Mouse (Mus musculus) ES-E14 (cell line): ENCODE data around the gene Serpini1. TPM values are rescaled to one million over a fixed set of nuclear protein-coding genes. Genes with fewer than 3 reads are reported as not detected.
"Not testable (repeated sequence)": the region's sequence is repeated elsewhere in the genome, so short reads cannot be mapped to it uniquely, and the experiment has no call there.

Source experiments
- DNase-seq: peaks from one replicate; pipeline ENCODE4 v3.0.0-alpha.2; 2013; ENCODE audit warnings: low read depth, low spot score
- H3K27ac ChIP-seq: 2 replicates; pipeline ENCODE4 v1.5.1; 2012; ENCODE audit warnings: low read depth, mild to moderate bottlenecking, low read length, moderate library complexity, mixed read lengths; ENCODE audit not compliant: poor library complexity, insufficient read depth, severe bottlenecking
- H3K36me3 ChIP-seq: 2 replicates; pipeline ENCODE4 v1.6.1; 2012; ENCODE audit warnings: mild to moderate bottlenecking, low read length, moderate library complexity, mixed read lengths; ENCODE audit not compliant: control insufficient read depth, poor library complexity, insufficient read depth, severe bottlenecking
- H3K4me1 ChIP-seq, 2 experiments: fragments of 150-350 bp in 1 of 2; sonication (generic) in 1 of 2; 2 replicates each; pipeline ENCODE4 v1.6.1; 2012; ENCODE audit warnings: low read length in 2 of 2, mild to moderate bottlenecking in 1 of 2, mixed read lengths in 1 of 2; ENCODE audit not compliant: control insufficient read depth in 2 of 2, insufficient read depth in 2 of 2, poor library complexity in 1 of 2
- H3K4me3 ChIP-seq, 2 experiments: fragments of 150-350 bp in 1 of 2; sonication (generic) in 1 of 2; 2 replicates each; pipeline ENCODE4 v1.5.1; 2012; ENCODE audit warnings: low read length in 2 of 2, low read depth in 1 of 2, mild to moderate bottlenecking in 1 of 2, mixed read lengths in 1 of 2; ENCODE audit not compliant: insufficient read depth in 1 of 2, poor library complexity in 1 of 2, severe bottlenecking in 1 of 2
- H3K9ac ChIP-seq: 2 replicates; pipeline ENCODE4 v1.6.1; 2012; ENCODE audit warnings: low read depth, mild to moderate bottlenecking, low read length, mixed read lengths; ENCODE audit not compliant: poor library complexity, insufficient read depth, severe bottlenecking
- H3K9me3 ChIP-seq: fragments of 150-350 bp; sonication (generic); 2 replicates; pipeline ENCODE4 v1.6.1; 2012; ENCODE audit warnings: low read depth, mild to moderate bottlenecking, low read length; ENCODE audit not compliant: control insufficient read depth, insufficient read depth
- CHD2 ChIP-seq: IDR thresholded peaks from 2 replicates; pipeline ENCODE4 v1.6.1; 2014; ENCODE audit warnings: mild to moderate bottlenecking, low read depth, low read length, inconsistent platforms
- HCFC1 ChIP-seq: IDR thresholded peaks from 2 replicates; pipeline ENCODE4 v1.6.1; 2012; ENCODE audit warnings: low read length, inconsistent platforms, borderline replicate concordance; ENCODE audit not compliant: insufficient read depth
- MAFK ChIP-seq: IDR thresholded peaks from 2 replicates; pipeline ENCODE4 v1.6.1; 2014; ENCODE audit warnings: mild to moderate bottlenecking, low read depth, low read length, inconsistent platforms; ENCODE audit not compliant: insufficient read depth
- ZC3H11A ChIP-seq: IDR thresholded peaks from 2 replicates; pipeline ENCODE4 v1.6.1; 2012; ENCODE audit warnings: low read depth, mild to moderate bottlenecking, inconsistent platforms, low read length, borderline replicate concordance
- ZNF384 ChIP-seq: IDR thresholded peaks from 2 replicates; pipeline ENCODE4 v1.6.1; 2012; ENCODE audit warnings: low read depth, low read length, inconsistent platforms
- in situ Hi-C, 2 experiments: fragments of 600-800 bp; cut with MboI; formaldehyde crosslinking; loops; one replicate each; pipeline ENCODE4 v1.15.1; 2025; ENCODE audit warnings: low sequenced_read_pairs in 2 of 2, inconsistent platforms in 1 of 2; ENCODE audit not compliant: unreplicated experiment in 2 of 2
- total RNA-seq: library from RNA; depleted of rRNA; stranded (reverse); fragments of 300-350 nt; gene quantifications from 2 replicates; pipeline ENCODE4 v1.2.3, GENCODE M21; 2012

The Serpini1 gene
- total RNA-seq, 1 experiment = 5.7 TPM

GRCm38 (mm10) chr3:75639546-75639945 is 82.2 kb downstream of the Serpini1 start:
- H3K36me3 ChIP-seq = no peaks in the 10 kb centered on the region
- in situ Hi-C loops = no loop called here
- H3K4me3 ChIP-seq = no peak overlapping the region
- no peak for DNase-seq
- no peak overlapping the region for H3K27ac ChIP-seq
- H3K4me1 ChIP-seq = peaks cover 0 to 2% of the 10 kb centered on the region in 2 experiments; a peak in 1 of 4 replicates
- no peaks in the 10 kb centered on the region for H3K9me3 ChIP-seq
- TF ChIP-seq ZC3H11A (peak; percentile 32; the same call in 1 of the 2 replicates), CHD2 (no peak)
- H3K9ac ChIP-seq = no peak overlapping the region

- no peak for DNase-seq
- peaks cover 9 to 11% of the 10 kb centered on the region in 2 experiments; a peak in 3 of 4 replicates for H3K4me1 ChIP-seq
- H3K9me3 ChIP-seq = no peaks in the 10 kb centered on the region
- peak overlapping the region; percentile 14 for H3K27ac ChIP-seq
- H3K36me3 ChIP-seq = peaks cover 17% of the 10 kb centered on the region
- H3K9ac ChIP-seq = no peak overlapping the region
- TF ChIP-seq ZNF384 (0 out of 2 replicates have a peak, but pooled peaks have one; percentile 41), CHD2 (no peak)
- in situ Hi-C loops = no loop called here
- H3K4me3 ChIP-seq = no peak overlapping the region
These were observed 90.2 kb downstream of the Serpini1 start for GRCm38 (mm10) chr3:75647542-75647941.

GRCm38 (mm10) chr3:75648226-75648625 is 90.9 kb downstream of the Serpini1 start:
- Histone ChIP-seq H3K4me1 (peaks cover 9 to 11% of the 10 kb centered on the region in 2 experiments; a peak in 3 of 4 replicates), H3K4me3 (no peak overlapping the region), H3K9me3 (no peaks in the 10 kb centered on the region), H3K9ac (peak overlapping the region; percentile 26; the same call in 1 of the 2 replicates), H3K36me3 (peaks cover 17% of the 10 kb centered on the region), H3K27ac (peak overlapping the region; percentile 73; the same call in 1 of the 2 replicates)
- TF ChIP-seq HCFC1 (no peak), ZNF384 (no peak)
- in situ Hi-C loops = no loop called here
- no peak for DNase-seq

- H3K4me1 ChIP-seq, H3K9me3 ChIP-seq, in situ Hi-C loops: not testable (repeated sequence)
- peak overlapping the region; percentile 30 to 46 for H3K4me3 ChIP-seq
- peak; percentile 65 for DNase-seq
- peaks cover 17% of the 10 kb centered on the region for H3K36me3 ChIP-seq
- peak overlapping the region; percentile 98 for H3K27ac ChIP-seq
- peak overlapping the region; percentile 68 for H3K9ac ChIP-seq
- peak; percentile 16; the same call in 1 of the 2 replicates for TF ChIP-seq CHD2
These were observed 93.2 kb downstream of the Serpini1 start for GRCm38 (mm10) chr3:75650416-75651154.

- TF ChIP-seq ZC3H11A = no peak
- TF ChIP-seq MAFK = no peak
- TF ChIP-seq HCFC1 = no peak
- TF ChIP-seq ZNF384 = no peak
- TF ChIP-seq CHD2 = no peak; the same call in 1 of the 2 replicates
- in situ Hi-C loops = no loop called here
- Histone ChIP-seq H3K9ac (no peak overlapping the region; the same call in 1 of the 2 replicates), H3K36me3 (peaks cover 12% of the 10 kb centered on the region), H3K4me3 (peak overlapping the region; percentile 13 to 43; a peak in 3 of 4 replicates), H3K9me3 (no peaks in the 10 kb centered on the region), H3K27ac (peak overlapping the region; percentile 98; the same call in 1 of the 2 replicates), H3K4me1 (peaks cover 5 to 15% of the 10 kb centered on the region in 2 experiments)
- DNase-seq = no peak
These were observed 94.3 kb downstream of the Serpini1 start for GRCm38 (mm10) chr3:75651603-75652115.

- in situ Hi-C loops, H3K9me3 ChIP-seq, H3K36me3 ChIP-seq, H3K9ac ChIP-seq, DNase-seq: not testable (repeated sequence)
- Histone ChIP-seq H3K4me1 (peaks cover 3 to 15% of the 10 kb centered on the region in 2 experiments; a peak in 3 of 4 replicates), H3K4me3 (peak overlapping the region; percentile 56 to 98), H3K27ac (peak overlapping the region; percentile 53; the same call in 1 of the 2 replicates)
These were observed 96.6 kb downstream of the Serpini1 start for GRCm38 (mm10) chr3:75653901-75654300.
